Mouse (Mus musculus) brown adipose tissue, adult 24 weeks (tissue): ENCODE measurements around the gene Ano1. TPM values are rescaled to one million over a fixed set of nuclear protein-coding genes. Genes with fewer than 3 reads are reported as not detected.
A peak's percentile ranks its signal among the peaks of the same experiment; 100 is the strongest.

Source experiments
- H3K27ac ChIP-seq: fragments of 200-500 bp; replicated peaks from 2 replicates; pipeline ENCODE4 v1.5.1; 2012; ENCODE audit warnings: low read depth, mild to moderate bottlenecking, low read length
- H3K4me1 ChIP-seq: fragments of 200-500 bp; 2 replicates; pipeline ENCODE4 v1.6.1; 2012; ENCODE audit warnings: low read length, mixed read lengths; ENCODE audit not compliant: control insufficient read depth, insufficient read depth, insufficient read length
- H3K4me3 ChIP-seq: fragments of 200-500 bp; 2 replicates; pipeline ENCODE4 v1.5.1; 2012; ENCODE audit warnings: low read depth, mild to moderate bottlenecking, low read length, moderate library complexity; ENCODE audit not compliant: insufficient read depth
- polyA plus RNA-seq: library from polyadenylated mRNA; stranded (reverse); fragments of >200 nt; gene quantifications from 2 replicates; pipeline ENCODE4 v1.2.4, GENCODE M21; 2012; ENCODE audit not compliant: missing spikeins, insufficient read depth, insufficient read length

Ano1 gene
- polyA plus RNA-seq, 1 experiment: 18.2 TPM

DNA sequence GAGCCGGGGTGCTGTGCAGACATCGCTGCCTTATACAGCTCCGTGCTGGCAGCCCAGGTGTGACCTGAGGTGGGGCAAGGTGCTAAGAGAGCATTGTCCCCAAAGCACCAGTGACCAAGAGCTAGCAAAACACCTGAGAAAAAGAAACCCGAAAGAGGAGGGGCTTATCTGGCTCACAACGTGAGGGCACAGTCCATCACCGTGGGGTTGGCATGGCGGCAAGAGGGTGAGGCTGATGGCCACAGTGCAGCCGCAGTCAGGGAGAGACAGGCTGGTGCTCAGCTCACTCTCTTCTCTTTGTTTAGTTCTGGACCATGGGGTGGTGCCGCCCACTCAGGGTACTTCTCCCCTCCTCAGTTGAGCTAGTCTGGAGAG, 1.9 kb upstream of the Ano1 start:
- Histone ChIP-seq H3K27ac (no peak overlapping the region), H3K4me1 (peaks cover 4% of the 10 kb centered on the region), H3K4me3 (no peak overlapping the region)

DNA sequence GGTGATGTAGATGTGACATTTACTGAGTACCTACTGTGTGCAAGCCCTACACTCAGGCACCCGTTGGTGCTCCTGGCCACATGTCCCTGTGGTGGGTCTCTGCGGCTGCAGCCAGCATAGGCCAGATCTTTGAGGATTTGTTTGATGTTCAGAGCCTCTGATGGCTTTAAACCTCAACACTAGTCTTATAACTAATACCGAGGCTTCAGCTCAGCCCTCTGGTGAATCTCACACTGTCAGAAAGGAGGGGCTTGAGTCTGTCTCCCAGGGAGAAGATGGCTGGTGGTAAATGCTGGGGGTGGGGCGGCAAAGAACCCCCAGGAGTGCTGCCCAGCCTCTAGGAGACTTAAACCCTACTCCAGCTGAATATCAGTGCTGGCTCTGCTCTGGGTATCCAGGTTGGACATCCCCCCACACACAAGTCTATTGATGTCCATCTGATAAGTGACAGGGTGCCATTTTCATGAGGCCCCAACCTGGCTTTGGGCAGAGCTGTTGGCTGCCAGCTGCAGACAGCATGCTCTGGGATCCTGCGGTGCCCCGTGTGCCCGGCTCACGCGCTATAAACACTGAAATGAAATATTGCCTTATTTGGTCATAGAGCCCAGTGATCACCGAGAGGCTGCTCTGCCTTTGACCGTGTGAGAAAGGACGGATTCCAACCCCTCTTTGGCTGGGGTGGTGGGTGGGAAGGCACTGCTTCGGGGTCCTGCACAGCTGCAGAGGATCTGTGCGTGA, 1.3 kb upstream of the Ano1 start:
- Histone ChIP-seq H3K4me3 (no peak overlapping the region), H3K27ac (no peak overlapping the region), H3K4me1 (peaks cover 4% of the 10 kb centered on the region)

GRCm38 (mm10) chr7:144747756-144748155, 4.0 kb downstream of the Ano1 start:
- no peak overlapping the region for H3K27ac ChIP-seq

DNA sequence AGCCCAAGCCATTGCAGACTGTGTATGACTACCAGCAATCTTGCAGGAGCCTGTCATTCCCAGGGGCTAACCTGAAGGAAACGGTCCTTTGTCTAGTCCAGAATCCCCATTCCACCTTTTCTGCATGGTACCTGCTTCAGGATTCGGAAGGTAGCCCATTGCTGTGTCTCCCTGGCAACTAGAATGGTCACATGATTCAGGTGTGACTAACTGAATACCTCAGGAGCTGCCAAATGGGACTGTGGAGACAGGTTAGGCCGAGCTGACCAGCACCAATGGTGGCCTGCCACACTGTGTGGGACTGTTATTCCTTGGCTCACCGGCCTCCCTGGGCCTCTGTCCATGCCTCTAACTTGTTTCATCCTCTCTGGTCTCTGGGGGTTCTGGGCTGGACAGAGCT, 5.3 kb downstream of the Ano1 start:
- no peak overlapping the region for H3K4me3 ChIP-seq
- H3K4me1 ChIP-seq: no peaks in the 10 kb centered on the region
- no peak overlapping the region for H3K27ac ChIP-seq

More at GRCm38 (mm10) chr7:144747756-144748155, 4.0 kb downstream of the Ano1 start:
- H3K4me1 ChIP-seq: no peaks in the 10 kb centered on the region
- H3K4me3 ChIP-seq: no peak overlapping the region

DNA sequence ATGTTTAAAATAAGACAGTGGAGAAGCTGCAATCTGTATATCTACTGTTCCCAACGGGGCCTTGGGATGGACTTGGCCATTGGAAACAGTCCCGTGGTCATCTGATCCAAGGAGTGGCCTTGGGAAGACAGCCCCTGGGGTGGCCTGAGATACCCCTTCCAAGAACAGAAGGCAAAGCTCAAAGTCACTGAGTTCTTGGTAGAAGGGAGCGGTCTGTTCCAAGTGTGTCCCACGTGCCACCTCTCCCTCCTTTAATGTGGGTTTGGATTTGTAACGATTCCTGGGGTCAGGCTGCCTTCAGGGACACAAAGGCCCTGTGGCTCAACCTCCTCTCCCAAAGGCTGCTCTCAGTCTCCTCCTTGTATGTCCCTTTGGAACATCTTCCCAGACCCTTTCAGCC, 7.9 kb downstream of the Ano1 start:
- H3K4me3 ChIP-seq: no peak overlapping the region

GRCm38 (mm10) chr7:144740643-144741042, 11.1 kb downstream of the Ano1 start:
- no peak overlapping the region for H3K4me3 ChIP-seq
- H3K27ac ChIP-seq: no peak overlapping the region
- H3K4me1 ChIP-seq: no peaks in the 10 kb centered on the region; the same call in 1 of the 2 replicates

More for the DNA sequence above, 7.9 kb downstream of the Ano1 start:
- Histone ChIP-seq H3K4me1 (no peaks in the 10 kb centered on the region), H3K27ac (no peak overlapping the region)

DNA sequence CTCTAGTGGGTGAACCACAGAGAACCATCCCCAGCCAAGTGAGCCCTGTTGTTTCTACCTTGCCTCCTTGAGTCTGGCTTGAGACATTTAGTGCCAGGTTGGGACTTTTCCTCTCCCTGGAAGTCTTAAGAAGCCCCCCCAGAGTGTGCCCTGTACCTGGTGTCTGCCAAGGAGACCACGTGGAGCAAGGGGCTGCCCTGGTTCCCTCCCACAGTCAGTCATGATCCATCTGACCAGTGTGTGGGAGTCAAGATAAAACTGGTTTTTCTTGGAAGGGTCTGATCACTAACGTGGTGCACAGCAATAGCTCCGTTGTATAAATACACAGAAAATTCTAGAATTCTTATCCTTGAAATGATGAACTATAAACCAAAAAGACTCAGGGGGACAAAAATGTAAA, 12.0 kb downstream of the Ano1 start:
- H3K27ac ChIP-seq: no peak overlapping the region
- no peak overlapping the region for H3K4me3 ChIP-seq
- H3K4me1 ChIP-seq: no peaks in the 10 kb centered on the region; the same call in 1 of the 2 replicates

DNA sequence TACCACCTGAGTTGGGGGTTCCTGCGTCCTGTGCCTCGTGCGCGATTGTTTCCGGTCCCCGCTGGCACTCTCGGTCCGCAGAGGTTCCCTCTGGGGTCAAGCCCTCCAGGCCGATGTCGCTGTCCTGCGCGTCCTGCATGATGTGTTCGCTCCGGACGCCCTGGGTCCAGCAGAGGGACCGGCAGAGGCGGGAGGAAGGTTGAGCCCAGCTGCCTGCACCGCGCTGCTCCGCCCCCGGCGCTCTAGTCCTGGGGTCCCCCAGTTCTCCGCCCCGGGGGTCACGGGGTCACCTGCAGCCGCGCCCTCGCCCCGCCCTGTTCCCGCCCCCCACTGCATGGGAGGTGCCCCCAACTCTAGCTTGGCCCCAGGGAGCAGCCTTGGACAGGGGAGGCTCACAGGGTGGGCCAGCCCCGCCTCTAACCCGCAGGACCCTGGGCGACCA, 13.4 kb downstream of the Ano1 start:
- H3K4me3 ChIP-seq: peak overlapping the region; percentile 53
- 0 out of 2 replicates have a peak overlapping the region, but pooled peaks have one; percentile 25 for H3K27ac ChIP-seq
- H3K4me1 ChIP-seq: no peaks in the 10 kb centered on the region; the same call in 1 of the 2 replicates

DNA sequence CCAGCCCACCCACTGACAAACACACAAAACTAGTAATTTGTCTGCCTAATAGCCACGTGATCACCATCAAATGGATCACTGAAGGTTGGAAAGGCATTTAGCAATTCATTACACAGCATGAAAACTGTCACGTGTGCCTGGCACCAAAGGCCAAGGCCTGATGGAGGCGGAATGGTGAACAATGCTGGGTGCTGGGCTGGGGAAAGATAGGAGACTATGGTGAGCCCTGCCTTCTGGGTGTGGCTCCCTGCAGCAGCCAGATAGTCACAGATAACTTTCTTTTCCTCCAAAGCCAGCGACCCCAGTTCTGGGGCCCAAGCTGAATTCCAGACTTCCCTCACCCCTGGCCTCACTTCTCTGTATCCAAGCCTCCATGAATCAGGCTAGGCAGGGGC, 19.9 kb downstream of the Ano1 start:
- Histone ChIP-seq H3K4me3 (no peak overlapping the region), H3K4me1 (no peaks in the 10 kb centered on the region), H3K27ac (no peak overlapping the region)

GRCm38 (mm10) chr7:144731182-144731896, 20.4 kb downstream of the Ano1 start:
- Histone ChIP-seq H3K27ac (no peak overlapping the region), H3K4me3 (no peak overlapping the region), H3K4me1 (no peaks in the 10 kb centered on the region)

GRCm38 (mm10) chr7:144724283-144724682, 27.5 kb downstream of the Ano1 start:
- no peak overlapping the region for H3K4me3 ChIP-seq
- no peaks in the 10 kb centered on the region for H3K4me1 ChIP-seq
- H3K27ac ChIP-seq: no peak overlapping the region

DNA sequence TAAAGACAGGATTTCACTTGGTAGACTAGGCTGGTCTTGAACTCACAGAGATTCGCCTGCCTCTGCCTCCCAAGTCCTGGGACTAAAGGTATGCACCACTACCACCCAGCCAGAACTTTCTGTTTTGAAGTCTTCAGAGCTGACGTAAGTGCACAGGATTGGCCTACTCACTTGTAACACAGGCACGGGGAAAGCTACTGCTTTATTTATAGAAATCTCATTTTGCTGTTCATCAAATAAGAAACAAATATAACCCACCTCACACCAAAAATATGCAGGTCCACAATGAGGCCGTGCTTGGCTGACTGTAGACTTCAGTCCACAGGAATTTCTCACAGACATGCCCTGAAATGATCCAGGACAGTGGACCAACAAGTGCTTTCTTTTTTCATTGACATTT, 31.8 kb downstream of the Ano1 start:
- no peak overlapping the region for H3K27ac ChIP-seq
- no peaks in the 10 kb centered on the region for H3K4me1 ChIP-seq
- H3K4me3 ChIP-seq: no peak overlapping the region

GRCm38 (mm10) chr7:144717736-144718135, 34.0 kb downstream of the Ano1 start:
- H3K27ac ChIP-seq: no peak overlapping the region
- H3K4me3 ChIP-seq: no peak overlapping the region
- H3K4me1 ChIP-seq: no peaks in the 10 kb centered on the region

- Histone ChIP-seq H3K4me3 (no peak overlapping the region), H3K27ac (no peak overlapping the region), H3K4me1 (no peaks in the 10 kb centered on the region)
Measured at GRCm38 (mm10) chr7:144697870-144698269, 53.9 kb downstream of the Ano1 start.

- H3K4me1 ChIP-seq: no peaks in the 10 kb centered on the region
- no peak overlapping the region for H3K4me3 ChIP-seq
- H3K27ac ChIP-seq: no peak overlapping the region
Measured at GRCm38 (mm10) chr7:144696764-144697704, 54.7 kb downstream of the Ano1 start.
